ENCODE assay signal across 7 mouse cellular contexts in genomic region chr3:36531979-36532542, GRCm38 (mm10). TPM values are rescaled to one million over a fixed set of nuclear protein-coding genes. Genes with fewer than 3 reads are reported as not detected.
DNase-seq lines count a peak whose midpoint lies in the region; ATAC-seq and TF ChIP-seq lines count a peak whose summit lies in the region.

No protein-coding gene starts in this region.

- peaks cover 7% of the 10 kb centered on the region for H3K4me1 ChIP-seq in testis, adult 2 months (ENCODE audit: control insufficient read depth, insufficient read depth, low read length)
- H3K4me1 ChIP-seq in forebrain, embryonic 14.5 days (ENCODE audit: control insufficient read depth, insufficient read depth, low read length), result peaks cover 10% of the 10 kb centered on the region; the same call in 1 of the 2 replicates
- 0 out of 2 replicates have a peak, but pooled peaks cover 8% of the 10 kb centered on the region for H3K4me1 ChIP-seq in liver, embryonic 12.5 days
- peaks cover 11% of the 10 kb centered on the region; the same call in 1 of the 2 replicates for H3K4me1 ChIP-seq in stomach, embryonic 14.5 days (ENCODE audit: control insufficient read depth, insufficient read depth, low read length)

- TF ChIP-seq POLR2A in testis, adult 2 months (IDR thresholded peaks at IDR 0.05; ENCODE audit: control insufficient read depth, low read depth, low read length), result no peak

- H3K27me3 ChIP-seq in testis, adult 2 months (ENCODE audit: control insufficient read depth, insufficient read depth, low read length), result no peaks in the 10 kb centered on the region
- H3K27me3 ChIP-seq in forebrain, embryonic 14.5 days (replicated peaks; ENCODE audit: control insufficient read depth, insufficient read depth, low read length), result no peaks in the 10 kb centered on the region
- peaks cover 40% of the 10 kb centered on the region for H3K27me3 ChIP-seq in liver, embryonic 12.5 days (replicated peaks)
- H3K27me3 ChIP-seq in stomach, embryonic 14.5 days (ENCODE audit: control insufficient read depth, insufficient read depth, low read length), result no peaks in the 10 kb centered on the region

- no peak for DNase-seq in testis, postnatal 10 days (ENCODE audit: low spot score)
- DNase-seq in forebrain, embryonic 14.5 days (ENCODE audit: low spot score), result no peak
- no peak for DNase-seq in thymus, postnatal 0 days (ENCODE audit: low spot score)
- no peak for DNase-seq in ovary, postnatal 14 days (ENCODE audit: low spot score)

- ATAC-seq in forebrain, embryonic 14.5 days, result no peak
- ATAC-seq in liver, embryonic 12.5 days, result no peak
- ATAC-seq in stomach, embryonic 14.5 days (ENCODE audit: insufficient number of reproducible peaks, insufficient read depth, low FRiP score, low read depth), result peak; percentile 51; the same call in 1 of the 2 replicates

- H3K36me3 ChIP-seq in testis, adult 2 months (ENCODE audit: control insufficient read depth, insufficient read depth, low read length), result no peaks in the 10 kb centered on the region
- no peaks in the 10 kb centered on the region for H3K36me3 ChIP-seq in forebrain, embryonic 14.5 days (ENCODE audit: control insufficient read depth, insufficient read depth, low read length)
- no peaks in the 10 kb centered on the region for H3K36me3 ChIP-seq in liver, embryonic 12.5 days
- no peaks in the 10 kb centered on the region for H3K36me3 ChIP-seq in stomach, embryonic 14.5 days (ENCODE audit: control insufficient read depth, insufficient read depth, low read length)

- H3K9ac ChIP-seq in forebrain, embryonic 14.5 days (ENCODE audit: low read length), result peak overlapping the region; percentile 25; the same call in 1 of the 2 replicates
- no peak overlapping the region for H3K9ac ChIP-seq in liver, embryonic 12.5 days
- H3K9ac ChIP-seq in stomach, embryonic 14.5 days (replicated peaks; ENCODE audit: low read depth, low read length), result no peak overlapping the region

- H3K9me3 ChIP-seq in forebrain, embryonic 14.5 days (replicated peaks; ENCODE audit: control insufficient read depth, low read length), result no peaks in the 10 kb centered on the region
- H3K9me3 ChIP-seq in liver, embryonic 12.5 days (replicated peaks), result no peaks in the 10 kb centered on the region
- no peaks in the 10 kb centered on the region for H3K9me3 ChIP-seq in stomach, embryonic 14.5 days (ENCODE audit: control insufficient read depth, low read depth, low read length)

- TF ChIP-seq CTCF in testis, adult 2 months (IDR thresholded peaks at IDR 0.05; ENCODE audit: control insufficient read depth, insufficient read depth, insufficient replicate concordance, low read depth, low read length), result no peak

- H3K4me3 ChIP-seq in testis, adult 2 months (ENCODE audit: control insufficient read depth, low read depth, low read length), result peak overlapping the region; percentile 72
- no peak overlapping the region; the same call in 1 of the 2 replicates for H3K4me3 ChIP-seq in forebrain, embryonic 14.5 days (ENCODE audit: low read depth, low read length)
- H3K4me3 ChIP-seq in liver, embryonic 12.5 days, result peak overlapping the region; percentile 37
- H3K4me3 ChIP-seq in stomach, embryonic 14.5 days (ENCODE audit: low read depth, low read length), result peak overlapping the region; percentile 30

- peak overlapping the region; percentile 34; the same call in 1 of the 2 replicates for H3K4me2 ChIP-seq in forebrain, embryonic 14.5 days (ENCODE audit: low read length)
- peak overlapping the region; percentile 60 for H3K4me2 ChIP-seq in liver, embryonic 12.5 days
- peak overlapping the region; percentile 64 for H3K4me2 ChIP-seq in stomach, embryonic 14.5 days (replicated peaks; ENCODE audit: low read depth, low read length)

- WGBS in forebrain, embryonic 14.5 days, result 21% methylated on average over 18 of the region's 18 CpGs
- WGBS in liver, embryonic 12.5 days (ENCODE audit: insufficient replicate concordance), result 8% methylated on average over 18 of the region's 18 CpGs
- 3% methylated on average over 18 of the region's 18 CpGs for WGBS in stomach, embryonic 14.5 days

- no peak overlapping the region for H3K27ac ChIP-seq in testis, adult 2 months (ENCODE audit: control insufficient read depth, insufficient read depth, low read depth, low read length)
- no peak overlapping the region for H3K27ac ChIP-seq in forebrain, embryonic 14.5 days (ENCODE audit: low read depth, low read length)
- no peak overlapping the region for H3K27ac ChIP-seq in liver, embryonic 12.5 days
- H3K27ac ChIP-seq in stomach, embryonic 14.5 days (ENCODE audit: low read length), result no peak overlapping the region

RNA-seq across cellular contexts. Expression of gene Gm11549, which starts 10.4 kb away (rescaled TPM):
- 0.08 and 0.19 TPM in 2 replicates for polyA plus RNA-seq in testis, adult 2 months (2012; rRNA removed)
- polyA plus RNA-seq in forebrain, embryonic 14.5 days (2014; fragmentation: Nextera tagmentation; extraction: Ambion mirVana), result 0.10 and 0.37 TPM in 2 replicates
- polyA plus RNA-seq in liver, embryonic 12.5 days (2016; fragmentation: Nextera tagmentation; extraction: Ambion mirVana), result not detected in 2 replicates
- 0.28 and 0.30 TPM in 2 replicates for polyA plus RNA-seq in stomach, embryonic 14.5 days (2014; fragmentation: Nextera tagmentation; extraction: Ambion mirVana)
- polyA plus RNA-seq in thymus, postnatal 0 days (2015; fragmentation: Nextera tagmentation; extraction: Ambion mirVana), result 0.14 and 0.16 TPM in 2 replicates

RNA-seq across cellular contexts. Expression of gene Exosc9, which starts 20.3 kb away (rescaled TPM):
- 12.0 and 21.9 TPM in 2 replicates for polyA plus RNA-seq in testis, adult 2 months (2012; rRNA removed)
- 92.1 and 93.0 TPM in 2 replicates for polyA plus RNA-seq in forebrain, embryonic 14.5 days (2014; fragmentation: Nextera tagmentation; extraction: Ambion mirVana)
- polyA plus RNA-seq in liver, embryonic 12.5 days (2016; fragmentation: Nextera tagmentation; extraction: Ambion mirVana), result 56.6 and 57.8 TPM in 2 replicates
- 55.8 and 60.5 TPM in 2 replicates for polyA plus RNA-seq in stomach, embryonic 14.5 days (2014; fragmentation: Nextera tagmentation; extraction: Ambion mirVana)
- 60.7 and 61.4 TPM in 2 replicates for polyA plus RNA-seq in thymus, postnatal 0 days (2015; fragmentation: Nextera tagmentation; extraction: Ambion mirVana)

RNA-seq across cellular contexts. Expression of gene Ccna2, which starts 39.9 kb away (rescaled TPM):
- 5.0 and 5.2 TPM in 2 replicates for polyA plus RNA-seq in testis, adult 2 months (2012; rRNA removed)
- 116 and 143 TPM in 2 replicates for polyA plus RNA-seq in forebrain, embryonic 14.5 days (2014; fragmentation: Nextera tagmentation; extraction: Ambion mirVana)
- 288 and 294 TPM in 2 replicates for polyA plus RNA-seq in liver, embryonic 12.5 days (2016; fragmentation: Nextera tagmentation; extraction: Ambion mirVana)
- polyA plus RNA-seq in stomach, embryonic 14.5 days (2014; fragmentation: Nextera tagmentation; extraction: Ambion mirVana), result 196 and 200 TPM in 2 replicates
- polyA plus RNA-seq in thymus, postnatal 0 days (2015; fragmentation: Nextera tagmentation; extraction: Ambion mirVana), result 170 and 186 TPM in 2 replicates

RNA-seq across cellular contexts. Expression of gene 1810062G17Rik, which starts 56.3 kb away (rescaled TPM):
- polyA plus RNA-seq in testis, adult 2 months (2012; rRNA removed), result 0.40 and 0.78 TPM in 2 replicates
- polyA plus RNA-seq in forebrain, embryonic 14.5 days (2014; fragmentation: Nextera tagmentation; extraction: Ambion mirVana), result 0.25 TPM in 1 of 2 replicates, not detected in the other
- 0.83 and 1.4 TPM in 2 replicates for polyA plus RNA-seq in liver, embryonic 12.5 days (2016; fragmentation: Nextera tagmentation; extraction: Ambion mirVana)
- polyA plus RNA-seq in stomach, embryonic 14.5 days (2014; fragmentation: Nextera tagmentation; extraction: Ambion mirVana), result 2.0 and 2.1 TPM in 2 replicates
- polyA plus RNA-seq in thymus, postnatal 0 days (2015; fragmentation: Nextera tagmentation; extraction: Ambion mirVana), result 2.5 and 3.8 TPM in 2 replicates

RNA-seq across cellular contexts. Expression of gene Anxa5, which starts 56.4 kb away (rescaled TPM):
- polyA plus RNA-seq in testis, adult 2 months (2012; rRNA removed), result 20.1 and 35.3 TPM in 2 replicates
- polyA plus RNA-seq in forebrain, embryonic 14.5 days (2014; fragmentation: Nextera tagmentation; extraction: Ambion mirVana), result 62.7 and 65.8 TPM in 2 replicates
- 68.6 and 70.7 TPM in 2 replicates for polyA plus RNA-seq in liver, embryonic 12.5 days (2016; fragmentation: Nextera tagmentation; extraction: Ambion mirVana)
- 315 and 335 TPM in 2 replicates for polyA plus RNA-seq in stomach, embryonic 14.5 days (2014; fragmentation: Nextera tagmentation; extraction: Ambion mirVana)
- 329 and 344 TPM in 2 replicates for polyA plus RNA-seq in thymus, postnatal 0 days (2015; fragmentation: Nextera tagmentation; extraction: Ambion mirVana)

Comparison
In these comparisons a context has a peak if more than half of its experiments do, and no peak if none do; other contexts are left out.
1. RNA of gene Ccna2, which starts 39.9 kb away (polyA plus RNA-seq): 288 to 294 TPM in liver, embryonic 12.5 days, 196 to 200 TPM in stomach, embryonic 14.5 days, 170 to 186 TPM in thymus, postnatal 0 days and 116 to 143 TPM in forebrain, embryonic 14.5 days; 5.0 to 5.2 TPM in testis, adult 2 months; every median in the first group is over 10 times any median in the second.
2. Peak in every context shown above with its lines, with median percentiles within 50 percentile points of each other: H3K4me2 ChIP-seq.